Mouse (Mus musculus): ENCODE results near the gene Nedd9. TPM values are rescaled to one million over a fixed set of nuclear protein-coding genes. Genes with fewer than 3 reads are reported as not detected.

The Nedd9 gene
- polyA plus RNA-seq, 1 experiment from 2014 or later: 23.8 TPM

DNA sequence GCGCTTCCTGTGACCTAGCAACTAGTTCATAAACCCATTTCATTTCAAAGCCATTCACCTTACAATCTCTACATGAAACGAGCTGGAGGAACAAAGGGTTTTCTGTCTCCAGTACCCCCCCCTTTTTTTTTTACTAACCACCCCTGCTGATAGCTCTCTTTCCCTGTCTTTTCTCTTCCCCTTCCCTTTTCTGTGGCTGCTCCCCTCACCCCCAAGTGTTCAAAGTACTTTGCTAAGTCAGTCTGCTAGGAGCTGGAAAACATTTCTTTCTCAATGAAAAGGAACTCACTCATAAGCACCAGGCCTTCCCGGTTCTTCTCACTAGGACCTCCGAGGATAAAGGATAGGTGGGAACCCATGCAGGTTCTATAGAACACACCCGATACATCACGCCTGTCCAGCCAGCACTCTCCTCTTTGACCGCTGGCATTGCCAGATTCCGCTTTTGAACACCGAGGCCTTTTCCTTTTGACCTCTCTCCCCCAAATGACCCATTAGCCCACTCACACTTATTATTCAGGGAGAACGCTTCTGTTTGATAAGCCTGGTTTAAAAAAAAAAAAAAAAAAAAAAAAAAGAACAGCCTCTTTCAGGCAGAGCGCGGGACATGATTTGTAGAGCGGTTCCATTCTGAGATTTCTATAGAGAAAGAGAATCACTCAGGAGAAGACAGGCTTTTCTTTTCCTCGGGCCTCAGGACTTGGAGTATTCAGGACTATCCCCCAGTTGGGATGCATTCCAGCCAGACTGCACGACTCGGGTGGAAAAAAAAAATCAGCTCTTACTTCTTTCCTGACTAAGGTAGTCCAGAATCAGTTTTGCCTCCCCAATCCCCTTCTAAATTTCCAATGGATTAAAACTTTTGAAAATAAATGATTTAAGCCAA lies 127.6 kb downstream of the Nedd9 start:
- no peak; the same call in 1 of the 2 replicates for ATAC-seq (ENCODE audit: insufficient read depth, low FRiP score, low read depth)
- WGBS: 4% methylated on average over 16 of the region's 16 CpGs
- Histone ChIP-seq H3K9me3 (no peaks in the 10 kb centered on the region), H3K27me3 (replicated peaks) (no peaks in the 10 kb centered on the region; the same call in 1 of the 2 replicates), H3K4me1 (peaks cover 5% of the 10 kb centered on the region; the same call in 1 of the 2 replicates), H3K4me2 (peak overlapping the region; percentile 67), H3K36me3 (no peaks in the 10 kb centered on the region), H3K4me3 (replicated peaks) (peak overlapping the region; percentile 53), H3K27ac (peak overlapping the region; percentile 93), H3K9ac (no peak overlapping the region)

DNA sequence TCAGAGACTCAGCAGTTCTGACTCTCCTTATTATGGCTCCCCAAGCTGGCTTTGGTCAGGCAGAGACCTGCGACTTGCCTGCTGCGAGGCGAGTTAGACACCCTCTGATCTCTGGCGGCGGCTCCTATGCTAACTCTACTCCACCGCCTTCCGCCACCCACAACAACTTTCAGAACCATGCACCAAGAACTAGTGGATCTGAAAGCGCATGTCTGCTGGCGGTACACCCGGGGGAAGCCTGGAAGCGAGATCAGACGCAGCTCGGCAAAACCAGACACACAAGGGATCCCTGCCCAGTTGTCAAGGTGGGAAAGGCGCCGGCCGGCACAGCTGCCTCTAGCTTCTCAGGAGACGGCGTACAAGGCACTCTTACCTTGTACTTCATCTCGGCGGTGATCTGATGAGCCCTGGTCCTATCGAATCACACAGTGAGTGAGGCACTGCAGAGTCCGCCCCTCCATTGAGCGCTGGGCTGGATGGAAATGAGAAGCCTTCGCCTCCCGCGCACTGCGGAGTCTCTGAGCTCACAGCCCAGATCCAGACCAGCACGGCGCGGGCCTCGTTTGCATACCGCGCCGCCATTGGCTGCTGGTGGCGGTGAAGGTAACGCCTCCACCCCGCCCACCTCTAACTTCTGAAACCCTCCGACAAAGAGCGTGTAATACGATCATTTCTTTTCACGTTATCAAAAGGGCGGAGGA lies 128.5 kb downstream of the Nedd9 start:
- peak overlapping the region; percentile 93 for H3K27ac ChIP-seq
- peak overlapping the region; percentile 67 for H3K4me2 ChIP-seq
- peak overlapping the region; percentile 53 for H3K4me3 ChIP-seq (replicated peaks)
- H3K9ac ChIP-seq: peak overlapping the region; percentile 53
- H3K27me3 ChIP-seq (replicated peaks): no peaks in the 10 kb centered on the region; the same call in 1 of the 2 replicates
- H3K9me3 ChIP-seq: no peaks in the 10 kb centered on the region
- H3K36me3 ChIP-seq: no peaks in the 10 kb centered on the region
- under 1% methylated on average over 42 of the region's 42 CpGs for WGBS
- peaks cover 5% of the 10 kb centered on the region; the same call in 1 of the 2 replicates for H3K4me1 ChIP-seq
- ATAC-seq (ENCODE audit: insufficient read depth, low FRiP score, low read depth): peak; percentile 98

DNA sequence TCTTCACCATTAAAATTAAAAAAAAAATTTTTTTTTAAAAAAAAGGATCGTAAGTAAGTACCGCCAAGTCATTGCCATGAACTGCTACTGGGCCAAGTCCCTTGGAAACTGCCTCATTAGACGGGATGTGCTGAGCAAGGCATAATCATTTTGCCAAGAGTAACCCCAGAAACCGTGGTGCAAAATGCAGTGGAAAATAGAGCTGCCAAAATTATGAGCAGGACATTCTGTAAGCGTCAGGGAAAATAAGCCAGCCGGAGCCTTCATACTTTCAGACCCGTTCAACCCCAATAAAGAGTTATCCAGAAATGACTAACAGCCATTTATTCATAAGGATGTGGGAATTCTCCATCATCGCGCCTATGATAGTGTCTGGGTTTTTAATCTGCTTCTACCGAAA lies 129.2 kb downstream of the Nedd9 start:
- WGBS: 11% methylated on average over 10 of the region's 10 CpGs
- H3K4me1 ChIP-seq: peaks cover 6% of the 10 kb centered on the region; the same call in 1 of the 2 replicates

DNA sequence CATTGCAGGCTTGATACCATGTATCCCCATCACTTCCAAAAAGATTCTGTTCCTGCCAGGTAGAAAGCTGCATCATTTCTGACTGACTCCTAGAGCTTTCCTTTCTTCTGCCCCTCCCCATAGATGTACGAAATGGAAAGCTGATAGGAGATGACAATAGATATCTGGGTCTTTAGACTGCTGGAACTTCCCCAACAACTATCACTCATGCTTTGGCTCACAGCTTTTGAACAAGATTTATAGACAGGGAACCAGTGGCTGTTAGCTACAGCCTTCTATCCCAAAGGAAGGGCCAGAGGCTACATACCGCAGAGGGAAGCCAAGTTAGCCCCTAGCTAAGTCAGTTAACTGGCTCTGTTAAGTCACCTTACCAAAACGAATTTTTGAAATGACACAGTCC lies 129.6 kb downstream of the Nedd9 start:
- H3K4me3 ChIP-seq (replicated peaks): peak overlapping the region; percentile 53
- 26% methylated on average over 3 of the region's 3 CpGs for WGBS
- no peak overlapping the region for H3K27ac ChIP-seq
- no peak overlapping the region for H3K9ac ChIP-seq
- H3K4me1 ChIP-seq: peaks cover 10% of the 10 kb centered on the region; the same call in 1 of the 2 replicates
- ATAC-seq (ENCODE audit: insufficient read depth, low FRiP score, low read depth): no peak
- no peaks in the 10 kb centered on the region for H3K36me3 ChIP-seq
- peak overlapping the region; percentile 67 for H3K4me2 ChIP-seq
- no peaks in the 10 kb centered on the region; the same call in 1 of the 2 replicates for H3K27me3 ChIP-seq (replicated peaks)
- H3K9me3 ChIP-seq: no peaks in the 10 kb centered on the region

More for the DNA sequence above, 129.2 kb downstream of the Nedd9 start:
- Histone ChIP-seq H3K27me3 (replicated peaks) (no peaks in the 10 kb centered on the region; the same call in 1 of the 2 replicates), H3K36me3 (no peaks in the 10 kb centered on the region), H3K27ac (peak overlapping the region; percentile 93), H3K9ac (peak overlapping the region; percentile 53; the same call in 1 of the 2 replicates), H3K9me3 (no peaks in the 10 kb centered on the region), H3K4me2 (peak overlapping the region; percentile 67), H3K4me3 (replicated peaks) (peak overlapping the region; percentile 53)
- ATAC-seq (ENCODE audit: insufficient read depth, low FRiP score, low read depth): no peak

DNA sequence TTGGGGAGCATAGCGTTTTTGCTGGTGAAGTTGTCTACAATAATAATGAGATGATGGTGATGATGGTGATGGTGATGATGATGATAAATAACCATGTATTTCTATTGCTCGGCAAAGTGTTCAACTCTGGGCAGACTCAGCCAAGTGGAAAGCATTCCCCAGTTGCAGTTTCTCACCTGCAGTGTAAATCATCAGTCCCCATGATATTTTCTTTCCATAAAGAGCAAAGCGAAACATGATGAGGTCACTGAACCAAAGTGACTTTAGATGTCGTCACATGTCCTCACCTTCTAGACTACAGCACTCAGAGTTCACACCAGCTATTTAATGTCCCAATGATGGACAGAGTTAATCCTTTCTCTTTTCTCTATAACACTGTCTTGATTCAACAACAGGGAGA lies 130.0 kb downstream of the Nedd9 start:
- Histone ChIP-seq H3K36me3 (no peaks in the 10 kb centered on the region), H3K27ac (no peak overlapping the region), H3K9ac (no peak overlapping the region), H3K9me3 (no peaks in the 10 kb centered on the region), H3K4me2 (peak overlapping the region; percentile 67), H3K27me3 (replicated peaks) (no peaks in the 10 kb centered on the region; the same call in 1 of the 2 replicates), H3K4me1 (peaks cover 13% of the 10 kb centered on the region; the same call in 1 of the 2 replicates), H3K4me3 (replicated peaks) (peak overlapping the region; percentile 53)
- WGBS: 62% methylated on average over 4 of the region's 4 CpGs
- ATAC-seq (ENCODE audit: insufficient read depth, low FRiP score, low read depth): no peak

DNA sequence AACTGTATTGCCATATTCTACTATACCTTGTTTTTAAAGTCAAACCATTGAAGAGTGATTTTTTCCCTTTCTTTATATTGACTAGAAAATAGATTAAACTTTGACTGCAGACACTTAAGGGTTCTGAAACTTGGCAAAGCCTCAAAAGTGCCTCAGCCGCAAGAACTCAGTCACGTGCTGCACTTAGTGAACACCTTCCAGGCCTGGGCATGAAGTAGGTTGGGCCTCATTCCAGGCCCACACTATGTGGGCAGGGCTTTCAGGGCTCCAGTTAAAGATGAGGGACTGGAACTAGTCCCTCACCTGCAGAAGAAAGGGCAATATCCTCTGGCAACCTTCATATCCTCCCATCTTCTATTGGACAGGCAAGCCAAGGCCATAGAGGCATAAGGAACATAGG lies 131.6 kb downstream of the Nedd9 start:
- Histone ChIP-seq H3K9ac (no peak overlapping the region), H3K4me1 (peaks cover 13% of the 10 kb centered on the region; the same call in 1 of the 2 replicates), H3K9me3 (no peaks in the 10 kb centered on the region), H3K36me3 (no peaks in the 10 kb centered on the region), H3K27me3 (replicated peaks) (no peaks in the 10 kb centered on the region), H3K27ac (peak overlapping the region; percentile 32; the same call in 1 of the 2 replicates), H3K4me3 (replicated peaks) (no peak overlapping the region), H3K4me2 (peak overlapping the region; percentile 39)
- 25% methylated on average over 2 of the region's 2 CpGs for WGBS
- 0 out of 2 replicates have a peak, but pooled peaks have one; percentile 37 for ATAC-seq (ENCODE audit: insufficient read depth, low FRiP score, low read depth)

DNA sequence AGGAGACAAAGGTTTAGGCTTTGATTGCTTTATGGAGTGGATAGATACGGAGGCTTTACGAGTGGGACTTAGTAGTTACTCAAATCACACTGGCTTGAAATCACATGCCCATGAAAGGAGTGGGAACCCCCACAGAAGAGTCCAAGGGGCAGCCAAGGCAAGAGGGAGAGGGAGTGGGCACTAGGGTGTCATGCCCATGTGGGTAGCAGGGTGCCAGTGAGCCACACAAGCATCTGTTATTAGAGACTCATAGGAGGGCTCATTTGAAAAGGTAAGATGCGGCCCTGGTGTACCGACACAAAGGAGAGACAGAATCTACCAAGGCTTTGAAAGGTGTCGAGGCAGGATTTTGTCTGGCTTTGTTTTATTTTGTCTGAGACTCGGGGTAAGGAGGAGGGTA lies 132.6 kb downstream of the Nedd9 start:
- no peaks in the 10 kb centered on the region for H3K36me3 ChIP-seq
- no peaks in the 10 kb centered on the region for H3K9me3 ChIP-seq
- no peaks in the 10 kb centered on the region for H3K27me3 ChIP-seq (replicated peaks)
- H3K27ac ChIP-seq: peak overlapping the region; percentile 31
- no peak overlapping the region for H3K9ac ChIP-seq
- WGBS: 67% methylated on average over 6 of the region's 6 CpGs
- H3K4me1 ChIP-seq: peaks cover 10% of the 10 kb centered on the region; the same call in 1 of the 2 replicates
- peak overlapping the region; percentile 32; the same call in 1 of the 2 replicates for H3K4me2 ChIP-seq
- no peak for ATAC-seq (ENCODE audit: insufficient read depth, low FRiP score, low read depth)
- no peak overlapping the region for H3K4me3 ChIP-seq (replicated peaks)

DNA sequence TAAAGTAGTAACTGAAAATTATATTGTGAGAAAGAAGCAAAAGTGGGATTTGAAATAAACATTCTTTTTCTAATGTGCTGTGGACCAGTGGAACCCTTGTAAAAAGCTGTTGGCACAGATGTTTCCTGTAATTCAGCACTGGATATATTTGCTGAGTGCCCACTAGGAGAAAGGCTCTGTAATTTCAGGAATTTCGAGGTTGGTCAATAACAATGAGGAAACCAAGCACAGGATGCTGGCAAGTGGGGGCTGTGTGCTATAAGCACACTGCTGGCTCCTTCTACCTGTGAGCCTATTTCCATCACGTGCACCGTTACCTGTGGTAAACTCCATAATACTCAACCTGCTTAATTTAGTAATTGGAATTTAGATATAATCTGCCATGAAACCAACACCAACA lies 133.5 kb downstream of the Nedd9 start:
- no peak overlapping the region for H3K9ac ChIP-seq
- 61% methylated on average over 3 of the region's 3 CpGs for WGBS
- peaks cover 8% of the 10 kb centered on the region; the same call in 1 of the 2 replicates for H3K4me1 ChIP-seq
- no peak overlapping the region for H3K27ac ChIP-seq
- H3K4me2 ChIP-seq: no peak overlapping the region
- no peak overlapping the region for H3K4me3 ChIP-seq (replicated peaks)
- H3K9me3 ChIP-seq: no peaks in the 10 kb centered on the region
- no peaks in the 10 kb centered on the region for H3K27me3 ChIP-seq (replicated peaks)
- no peak for ATAC-seq (ENCODE audit: insufficient read depth, low FRiP score, low read depth)
- no peaks in the 10 kb centered on the region for H3K36me3 ChIP-seq

DNA sequence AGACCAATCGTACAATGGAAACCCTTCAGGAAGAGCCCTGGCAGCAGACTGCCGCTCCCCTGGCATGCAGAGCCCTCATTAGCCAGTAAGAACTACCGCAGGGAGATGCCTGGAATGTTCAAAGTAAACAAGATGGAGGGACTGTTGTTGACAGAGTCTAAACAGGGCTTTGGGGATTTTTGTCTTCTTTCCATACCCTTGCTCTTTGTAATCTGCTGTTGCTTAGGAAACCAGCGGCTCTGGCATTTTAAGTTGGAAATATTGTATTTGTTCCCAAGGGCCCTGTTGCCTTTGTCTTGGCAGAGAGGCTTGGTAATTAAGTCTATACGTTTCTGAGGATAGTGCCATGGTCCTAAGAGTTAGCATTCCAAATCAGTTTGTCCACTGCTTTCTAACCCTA lies 134.8 kb downstream of the Nedd9 start:
- Histone ChIP-seq H3K27ac (0 out of 2 replicates have a peak overlapping the region, but pooled peaks have one; percentile 17), H3K9me3 (no peaks in the 10 kb centered on the region), H3K36me3 (no peaks in the 10 kb centered on the region), H3K4me2 (no peak overlapping the region), H3K9ac (no peak overlapping the region), H3K4me1 (peaks cover 8% of the 10 kb centered on the region; the same call in 1 of the 2 replicates), H3K27me3 (replicated peaks) (no peaks in the 10 kb centered on the region), H3K4me3 (replicated peaks) (no peak overlapping the region)
- no peak for ATAC-seq (ENCODE audit: insufficient read depth, low FRiP score, low read depth)
- WGBS: 25% methylated on average over 5 of the region's 5 CpGs

DNA sequence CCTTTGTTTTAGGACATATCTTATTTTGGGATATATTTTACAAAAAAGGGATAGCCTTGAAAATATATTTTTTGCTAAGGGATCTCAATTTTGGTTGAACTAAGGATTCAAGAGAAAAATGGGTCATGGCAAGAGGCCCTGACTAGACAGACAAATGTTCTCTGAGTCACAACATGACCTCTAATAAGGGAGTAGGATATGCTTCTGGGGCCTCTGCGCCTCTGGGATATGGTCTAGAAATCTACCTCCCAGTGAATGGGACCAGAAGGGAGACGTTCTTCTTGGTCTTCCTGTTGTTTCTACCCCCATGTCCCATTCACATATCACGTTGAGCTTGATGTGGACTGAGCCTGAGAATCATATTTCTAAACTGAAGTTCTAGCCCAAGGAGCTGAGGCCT lies 136.6 kb downstream of the Nedd9 start:
- Histone ChIP-seq H3K4me2 (no peak overlapping the region), H3K36me3 (no peaks in the 10 kb centered on the region), H3K27me3 (replicated peaks) (no peaks in the 10 kb centered on the region), H3K9ac (no peak overlapping the region), H3K27ac (no peak overlapping the region), H3K4me3 (replicated peaks) (no peak overlapping the region), H3K4me1 (peaks cover 12% of the 10 kb centered on the region; the same call in 1 of the 2 replicates), H3K9me3 (no peaks in the 10 kb centered on the region)
- 82% methylated on average over 3 of the region's 3 CpGs for WGBS
- no peak for ATAC-seq (ENCODE audit: insufficient read depth, low FRiP score, low read depth)

DNA sequence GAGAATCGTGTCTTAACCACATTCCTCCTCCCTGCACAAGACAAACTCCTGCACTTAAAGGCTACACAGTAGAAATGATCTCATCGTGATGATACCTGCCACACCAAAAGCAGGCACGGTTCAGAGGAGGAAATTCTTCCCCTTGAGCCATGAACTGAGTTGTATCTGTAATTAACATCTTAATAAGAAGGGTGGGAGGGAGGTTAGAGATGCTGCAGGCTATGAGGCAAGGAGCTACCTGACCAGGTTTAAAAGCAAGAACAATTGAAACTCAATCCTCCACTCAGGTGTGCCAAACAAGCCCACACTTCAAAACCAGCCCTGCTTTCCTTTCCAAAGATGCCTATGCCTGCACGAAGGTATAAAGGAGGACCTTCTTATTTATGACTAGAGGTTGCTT lies 137.4 kb downstream of the Nedd9 start:
- no peak for ATAC-seq (ENCODE audit: insufficient read depth, low FRiP score, low read depth)
- no peaks in the 10 kb centered on the region for H3K27me3 ChIP-seq (replicated peaks)
- no peak overlapping the region for H3K4me3 ChIP-seq (replicated peaks)
- H3K9me3 ChIP-seq: no peaks in the 10 kb centered on the region
- H3K4me1 ChIP-seq: peaks cover 12% of the 10 kb centered on the region
- H3K4me2 ChIP-seq: no peak overlapping the region
- no peak overlapping the region for H3K9ac ChIP-seq
- no peaks in the 10 kb centered on the region for H3K36me3 ChIP-seq
- WGBS: 52% methylated on average over 4 of the region's 4 CpGs
- no peak overlapping the region for H3K27ac ChIP-seq

All from stomach, embryonic 15.5 days (tissue).